Mouse (Mus musculus) heart, postnatal 0 days (tissue): Measurements from ENCODE around the gene Zfp979. TPM values are rescaled to one million over a fixed set of nuclear protein-coding genes. Genes with fewer than 3 reads are reported as not detected.
"Not testable (repeated sequence)": the region's sequence is repeated elsewhere in the genome, so short reads cannot be mapped to it uniquely, and the experiment has no call there.

Experiments
- ATAC-seq: fragments of 200-750 bp; cut with Nextera tagmentation; 2 replicates; pipeline ENCODE4 v1.8.0; 2017; ENCODE audit warnings: low read depth, moderate number of reproducible peaks, moderate library complexity; ENCODE audit not compliant: insufficient read depth
- DNase-seq: peaks from one replicate; pipeline ENCODE4 v3.0.0-alpha.2; 2016; ENCODE audit warnings: low spot score
- H3K27ac ChIP-seq: fragments of 300-500 bp; sonication (generic); 2 replicates; pipeline ENCODE4 v1.5.1; 2014; ENCODE audit warnings: low read depth, mild to moderate bottlenecking
- H3K27me3 ChIP-seq: fragments of 300-500 bp; sonication (generic); 2 replicates; pipeline ENCODE4 v1.6.1; 2014; ENCODE audit warnings: low read length, mixed read lengths; ENCODE audit not compliant: control insufficient read depth, insufficient read depth
- H3K36me3 ChIP-seq: fragments of 300-500 bp; sonication (generic); replicated peaks from 2 replicates; pipeline ENCODE4 v1.6.1; 2014; ENCODE audit warnings: low read length, mixed read lengths; ENCODE audit not compliant: control insufficient read depth, insufficient read depth
- H3K4me1 ChIP-seq: fragments of 300-500 bp; sonication (generic); 2 replicates; pipeline ENCODE4 v1.6.1; 2014; ENCODE audit warnings: antibody characterized with exemption; ENCODE audit not compliant: control insufficient read depth, insufficient read depth
- H3K4me2 ChIP-seq: fragments of 300-500 bp; sonication (generic); 2 replicates; pipeline ENCODE4 v1.6.1; 2014; ENCODE audit warnings: low read depth, mild to moderate bottlenecking, low read length, moderate library complexity
- H3K4me3 ChIP-seq: fragments of 300-500 bp; sonication (generic); 2 replicates; pipeline ENCODE4 v1.5.1; 2014; ENCODE audit warnings: low read depth, low read length
- H3K9ac ChIP-seq: fragments of 300-500 bp; sonication (generic); replicated peaks from 2 replicates; pipeline ENCODE4 v1.6.1; 2014; ENCODE audit warnings: low read depth, low read length, mixed read lengths
- H3K9me3 ChIP-seq: fragments of 300-500 bp; sonication (generic); replicated peaks from 2 replicates; pipeline ENCODE4 v1.6.1; 2016; ENCODE audit warnings: low read length; ENCODE audit not compliant: control insufficient read depth
- WGBS: fragments of 180-500 bp; shearing (Covaris S2); extraction: QIAGEN DNeasy Blood & Tissue Kit; methylation state at CpG from one replicate; pipeline ENCODE4 v1.1.7; 2014; 5-methylcytosine and 5-hydroxymethylcytosine counted together
- polyA plus RNA-seq: library from polyadenylated mRNA; unstranded; fragments of >200 nt; fragmentation: Nextera tagmentation; extraction: Ambion mirVana; gene quantifications from 2 replicates; pipeline ENCODE4 v1.2.1, GENCODE M21; 2015
- total RNA-seq: library from RNA; depleted of rRNA; stranded (reverse); fragments of >200 nt; gene quantifications from 2 replicates; pipeline ENCODE4 v1.2.3, GENCODE M21; 2014; ENCODE audit warnings: low replicate concordance; rRNA removed

Gene Zfp979
- total RNA-seq (0.99 TPM in 1 of 2 replicates, not detected in the other), polyA plus RNA-seq (3.3 and 3.7 TPM in 2 replicates)

DNA sequence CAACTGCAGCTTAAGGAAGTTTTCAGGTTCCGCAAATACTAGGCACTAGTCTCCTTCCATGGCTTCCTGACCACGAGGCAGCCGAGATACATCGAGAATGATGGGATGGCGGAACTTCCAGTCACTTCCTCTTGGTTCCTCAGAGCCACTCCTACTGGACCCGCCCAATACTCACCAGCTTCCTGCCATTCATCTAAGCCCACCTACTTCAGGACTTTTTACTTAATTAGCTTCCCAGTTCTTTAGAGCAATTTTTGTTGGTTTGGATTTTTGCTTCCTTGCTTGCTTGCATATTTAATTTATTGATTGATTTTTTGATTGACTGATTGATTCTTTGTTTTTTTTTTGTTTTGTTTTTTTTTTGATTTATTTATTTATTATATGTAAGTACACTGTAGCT, at the start of gene Zfp979:
Gene Zfp979, minus strand, starts transcription at position 101 of the 400 bp plus-strand sequence.
- not testable (repeated sequence) for H3K9ac ChIP-seq, H3K4me2 ChIP-seq, H3K36me3 ChIP-seq, DNase-seq, H3K27me3 ChIP-seq, H3K9me3 ChIP-seq, H3K27ac ChIP-seq, H3K4me1 ChIP-seq, H3K4me3 ChIP-seq, ATAC-seq
- no CpG with 5 or more reads among the region's 6 CpGs for WGBS

DNA sequence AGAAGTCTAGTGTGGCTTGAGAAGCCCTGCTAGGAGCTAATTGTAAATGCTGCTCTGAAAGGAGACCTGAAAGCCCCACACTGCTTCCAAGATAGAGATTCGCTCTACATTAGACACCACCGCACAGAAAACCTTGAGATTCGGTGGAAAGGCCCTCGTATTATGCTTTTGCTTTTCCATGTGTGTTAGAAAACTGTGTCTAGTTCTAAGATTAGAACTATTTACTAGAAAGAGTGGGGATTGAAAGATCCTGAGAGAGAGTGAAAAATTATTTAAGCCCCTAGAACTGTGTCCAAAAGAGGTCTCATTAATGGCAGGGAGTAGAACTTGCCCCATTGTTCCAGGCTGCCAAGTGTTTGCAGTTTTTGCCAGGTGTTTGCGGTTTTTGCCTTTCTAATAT, 12.9 kb upstream of the Zfp979 start:
- ATAC-seq, H3K9me3 ChIP-seq, DNase-seq, H3K36me3 ChIP-seq, H3K4me3 ChIP-seq, H3K4me1 ChIP-seq, H3K4me2 ChIP-seq, H3K27ac ChIP-seq, H3K27me3 ChIP-seq, H3K9ac ChIP-seq: not testable (repeated sequence)
- WGBS: 71% methylated on average over 4 of the region's 5 CpGs

DNA sequence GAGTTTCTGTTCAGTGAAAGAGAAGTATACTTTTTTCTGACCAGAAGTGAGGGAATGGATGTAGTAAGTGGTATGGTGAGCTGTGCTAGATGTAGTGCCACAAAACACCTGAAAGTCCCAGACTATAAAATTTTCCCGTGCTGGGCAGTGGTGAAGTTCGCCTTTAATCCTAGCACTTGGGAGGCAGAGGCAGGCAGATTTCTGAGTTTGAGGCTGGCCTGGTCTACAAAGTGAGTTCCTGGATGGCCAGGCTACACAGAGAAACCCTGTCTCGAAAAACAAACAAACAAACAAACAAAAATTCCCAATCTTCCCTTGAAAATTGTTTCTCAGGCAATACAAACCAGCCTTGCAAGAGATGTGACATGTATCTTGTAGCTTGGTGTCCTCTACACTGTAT, 5.1 kb upstream of the Zfp979 start:
- not testable (repeated sequence) for H3K9ac ChIP-seq, H3K27ac ChIP-seq, H3K4me1 ChIP-seq, H3K4me3 ChIP-seq, H3K9me3 ChIP-seq, DNase-seq, ATAC-seq, H3K36me3 ChIP-seq, H3K27me3 ChIP-seq, H3K4me2 ChIP-seq
- no CpG with 5 or more reads among the region's 3 CpGs for WGBS

DNA sequence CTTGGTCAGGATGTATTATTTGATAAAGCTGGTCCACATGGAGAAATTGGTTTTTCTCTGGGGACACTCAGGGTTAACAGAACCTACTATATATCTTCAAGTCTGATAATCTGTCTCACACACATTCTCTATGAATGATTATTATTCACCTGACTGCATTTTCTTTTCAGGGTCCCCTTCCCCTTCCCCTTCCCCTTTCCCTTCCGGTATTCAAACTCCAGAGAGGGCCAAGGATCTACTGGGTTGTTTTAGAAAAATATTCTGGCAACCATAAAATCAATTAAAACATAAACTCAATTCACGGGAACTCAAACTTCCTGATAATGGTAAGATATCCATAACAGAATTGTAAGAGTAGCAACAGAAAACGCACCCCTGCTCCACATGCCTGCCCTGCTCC, 381 bp downstream of the Zfp979 start:
- H3K27ac ChIP-seq, H3K4me3 ChIP-seq, ATAC-seq, H3K4me1 ChIP-seq, H3K9me3 ChIP-seq, DNase-seq, H3K4me2 ChIP-seq, H3K27me3 ChIP-seq, H3K36me3 ChIP-seq, H3K9ac ChIP-seq: not testable (repeated sequence)
- WGBS: 33% methylated on average over 2 of the region's 3 CpGs

DNA sequence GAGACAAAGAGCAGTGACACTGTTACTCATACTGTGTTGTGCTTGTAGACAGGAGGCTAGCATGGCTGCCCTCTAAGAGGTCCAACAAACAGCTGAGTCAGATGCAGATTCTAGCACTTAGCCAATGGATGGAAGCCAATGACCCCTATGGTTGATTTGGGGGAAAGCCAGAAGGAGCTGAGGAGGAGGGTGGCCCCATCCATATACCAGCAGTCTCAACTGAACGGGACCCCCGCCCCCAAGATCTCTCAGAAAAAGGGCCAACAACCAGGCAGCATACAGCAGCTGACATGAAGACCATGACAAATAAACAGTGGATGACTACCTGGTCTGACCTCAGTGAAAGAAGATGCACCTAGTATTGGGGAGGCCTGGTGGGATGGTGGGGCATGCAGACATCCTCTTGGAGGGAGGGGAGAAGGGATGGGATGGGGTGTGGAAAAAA, 8.5 kb downstream of the Zfp979 start:
- H3K4me2 ChIP-seq, H3K4me1 ChIP-seq, H3K27me3 ChIP-seq, H3K4me3 ChIP-seq, H3K9ac ChIP-seq, H3K9me3 ChIP-seq, H3K27ac ChIP-seq, H3K36me3 ChIP-seq, DNase-seq: not testable (repeated sequence)
- no CpG with 5 or more reads among the region's 2 CpGs for WGBS
- ATAC-seq: peak; percentile 30; the same call in 1 of the 2 replicates

DNA sequence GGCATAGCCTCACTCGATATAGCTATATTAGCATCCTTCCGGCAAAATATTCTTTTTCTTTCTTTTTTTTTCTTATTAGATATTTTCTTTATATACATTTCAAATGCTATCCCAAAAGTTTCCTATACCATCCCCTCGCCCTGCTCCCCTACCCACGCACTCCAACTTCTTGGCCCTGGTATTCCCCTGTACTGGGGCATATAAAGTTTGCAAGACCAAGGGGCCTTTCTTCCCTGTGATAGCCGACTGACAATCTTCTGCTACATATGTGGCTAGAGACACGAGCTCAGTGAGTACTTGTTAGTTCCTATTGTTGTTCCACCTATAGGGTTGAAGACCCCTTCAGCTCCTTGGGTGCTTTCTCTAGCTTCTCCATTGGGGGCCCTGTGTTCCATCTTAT, 35.8 kb downstream of the Zfp979 start:
- not testable (repeated sequence) for H3K4me2 ChIP-seq, ATAC-seq, H3K27me3 ChIP-seq, H3K9me3 ChIP-seq, H3K27ac ChIP-seq, DNase-seq, H3K9ac ChIP-seq, H3K4me3 ChIP-seq, H3K4me1 ChIP-seq, H3K36me3 ChIP-seq
- 73% methylated on average over 6 of the region's 6 CpGs for WGBS
